Mouse (Mus musculus) kidney, embryonic 15.5 days (tissue): Measurements from ENCODE around the gene Tmem190. TPM values are rescaled to one million over a fixed set of nuclear protein-coding genes. Genes with fewer than 3 reads are reported as not detected.
"Not testable (repeated sequence)": the region's sequence is repeated elsewhere in the genome, so short reads cannot be mapped to it uniquely, and the experiment has no call there.

ENCODE experiments used
- ATAC-seq: fragments of 200-750 bp; cut with Nextera tagmentation; replicated peaks from 2 replicates; pipeline ENCODE4 v1.8.0; 2017; ENCODE audit warnings: moderate TSS enrichment; ENCODE audit not compliant: low FRiP score
- H3K27ac ChIP-seq: fragments of 300-500 bp; sonication (generic); 2 replicates; pipeline ENCODE4 v1.5.1; 2015; ENCODE audit warnings: mild to moderate bottlenecking, inconsistent platforms
- H3K27me3 ChIP-seq: fragments of 300-500 bp; sonication (generic); 2 replicates; pipeline ENCODE4 v1.6.1; 2015; ENCODE audit warnings: inconsistent platforms
- H3K36me3 ChIP-seq: fragments of 300-500 bp; sonication (generic); 2 replicates; pipeline ENCODE4 v1.6.1; 2015; ENCODE audit warnings: inconsistent platforms
- H3K4me1 ChIP-seq: fragments of 300-500 bp; sonication (generic); 2 replicates; pipeline ENCODE4 v1.6.1; 2015; ENCODE audit warnings: inconsistent platforms
- H3K4me2 ChIP-seq: fragments of 300-500 bp; sonication (generic); 2 replicates; pipeline ENCODE4 v1.6.1; 2015; ENCODE audit warnings: moderate library complexity, mild to moderate bottlenecking, inconsistent platforms
- H3K4me3 ChIP-seq: fragments of 300-500 bp; sonication (generic); replicated peaks from 2 replicates; pipeline ENCODE4 v1.5.1; 2015; ENCODE audit warnings: mild to moderate bottlenecking, inconsistent platforms
- H3K9ac ChIP-seq: fragments of 300-500 bp; sonication (generic); 2 replicates; pipeline ENCODE4 v1.6.1; 2015; ENCODE audit warnings: mild to moderate bottlenecking, inconsistent platforms
- H3K9me3 ChIP-seq: fragments of 300-500 bp; sonication (generic); replicated peaks from 2 replicates; pipeline ENCODE4 v1.6.1; 2016; ENCODE audit warnings: inconsistent platforms
- WGBS: fragments of 180-500 bp; shearing (Covaris S2); methylation state at CpG from one replicate; pipeline ENCODE4 v1.1.7; 2015; ENCODE audit warnings: mixed read lengths; 5-methylcytosine and 5-hydroxymethylcytosine counted together
- polyA plus RNA-seq: library from polyadenylated mRNA; unstranded; fragments of >200 nt; fragmentation: Nextera tagmentation; extraction: Ambion mirVana; gene quantifications from 2 replicates; pipeline ENCODE4 v1.2.1, GENCODE M21; 2015

The Tmem190 gene
- polyA plus RNA-seq, 1 experiment from 2014 or later = not detected

GRCm38 (mm10) chr7:4777851-4778637, 4.7 kb upstream of the Tmem190 start:
- peak overlapping the region; percentile 34 for H3K4me3 ChIP-seq
- H3K36me3 ChIP-seq = no peaks in the 10 kb centered on the region
- 0 out of 2 replicates have a peak overlapping the region, but pooled peaks have one; percentile 14 for H3K9ac ChIP-seq
- no peaks in the 10 kb centered on the region for H3K9me3 ChIP-seq
- peak; percentile 26; the same call in 1 of the 2 replicates for ATAC-seq
- no peak overlapping the region for H3K27ac ChIP-seq
- H3K27me3 ChIP-seq = peaks cover 60% of the 10 kb centered on the region
- peak overlapping the region; percentile 53 for H3K4me2 ChIP-seq
- 5% methylated on average over 15 of the region's 20 CpGs for WGBS
- H3K4me1 ChIP-seq = peaks cover 33% of the 10 kb centered on the region

GRCm38 (mm10) chr7:4779921-4780320, 2.8 kb upstream of the Tmem190 start:
- Histone ChIP-seq H3K27ac (no peak overlapping the region), H3K4me3 (no peak overlapping the region), H3K27me3 (peaks cover 51% of the 10 kb centered on the region), H3K36me3 (0 out of 2 replicates have a peak, but pooled peaks cover 3% of the 10 kb centered on the region), H3K4me1 (peaks cover 33% of the 10 kb centered on the region), H3K9me3 (no peaks in the 10 kb centered on the region), H3K9ac (no peak overlapping the region), H3K4me2 (no peak overlapping the region)
- WGBS = 31% methylated on average over 5 of the region's 5 CpGs
- no peak for ATAC-seq

GRCm38 (mm10) chr7:4782130-4782529, 607 bp upstream of the Tmem190 start:
- H3K27ac ChIP-seq = no peak overlapping the region
- ATAC-seq = no peak

GRCm38 (mm10) chr7:4783667-4784268, 1.0 kb downstream of the Tmem190 start:
- Histone ChIP-seq H3K27me3 (peaks cover 13% of the 10 kb centered on the region), H3K27ac (no peak overlapping the region), H3K9ac (no peak overlapping the region), H3K4me2 (no peak overlapping the region), H3K9me3 (no peaks in the 10 kb centered on the region), H3K4me1 (peaks cover 22% of the 10 kb centered on the region), H3K36me3 (0 out of 2 replicates have a peak, but pooled peaks cover 3% of the 10 kb centered on the region), H3K4me3 (no peak overlapping the region)
- 74% methylated on average over 14 of the region's 14 CpGs for WGBS
- ATAC-seq = no peak

More at GRCm38 (mm10) chr7:4782130-4782529, 607 bp upstream of the Tmem190 start:
- H3K9ac ChIP-seq = no peak overlapping the region
- H3K4me2 ChIP-seq = no peak overlapping the region
- H3K36me3 ChIP-seq = 0 out of 2 replicates have a peak, but pooled peaks cover 3% of the 10 kb centered on the region
- no peak overlapping the region for H3K4me3 ChIP-seq
- peaks cover 29% of the 10 kb centered on the region for H3K27me3 ChIP-seq
- H3K4me1 ChIP-seq = peaks cover 28% of the 10 kb centered on the region
- H3K9me3 ChIP-seq = no peaks in the 10 kb centered on the region
- 51% methylated on average over 3 of the region's 3 CpGs for WGBS

GRCm38 (mm10) chr7:4788499-4789435, 6.0 kb downstream of the Tmem190 start:
- WGBS = 2% methylated on average over 64 of the region's 64 CpGs
- H3K9ac ChIP-seq = peak overlapping the region; percentile 69
- H3K36me3 ChIP-seq = peaks cover 5% of the 10 kb centered on the region
- peak overlapping the region; percentile 87 for H3K27ac ChIP-seq
- peak overlapping the region; percentile 94 for H3K4me2 ChIP-seq
- peak overlapping the region; percentile 59 for H3K4me3 ChIP-seq
- peaks cover 15% of the 10 kb centered on the region for H3K4me1 ChIP-seq
- H3K27me3 ChIP-seq = 0 out of 2 replicates have a peak, but pooled peaks cover 4% of the 10 kb centered on the region
- H3K9me3 ChIP-seq = no peaks in the 10 kb centered on the region
- peak; percentile 55 for ATAC-seq

GRCm38 (mm10) chr7:4789436-4789935, 6.7 kb downstream of the Tmem190 start, which contains the start of gene Tmem238:
Tmem238 (minus strand) TSS chr7:4789656.
- peak; percentile 29 for ATAC-seq
- Histone ChIP-seq H3K36me3 (peaks cover 11% of the 10 kb centered on the region), H3K4me3 (peak within 1 kb of the TSS; percentile 59), H3K9ac (peak within 1 kb of the TSS; percentile 69), H3K27me3 (0 out of 2 replicates have a peak, but pooled peaks cover 4% of the 10 kb centered on the region), H3K4me2 (peak within 1 kb of the TSS; percentile 94), H3K4me1 (peaks cover 22% of the 10 kb centered on the region), H3K27ac (peak within 1 kb of the TSS; percentile 87), H3K9me3 (no peaks in the 10 kb centered on the region)
- WGBS = 6% methylated on average over 40 of the region's 40 CpGs

- ATAC-seq = peak; percentile 88
- H3K27ac ChIP-seq = peak within 1 kb of the TSS; percentile 96
- H3K9ac ChIP-seq = peak within 1 kb of the TSS; percentile 79
- H3K9me3 ChIP-seq = no peaks in the 10 kb centered on the region
- WGBS = under 1% methylated on average over 54 of the region's 54 CpGs
- peaks cover 28% of the 10 kb centered on the region for H3K4me1 ChIP-seq
- 0 out of 2 replicates have a peak, but pooled peaks cover 4% of the 10 kb centered on the region for H3K27me3 ChIP-seq
- H3K4me2 ChIP-seq = peak within 1 kb of the TSS; percentile 78
- peak within 1 kb of the TSS; percentile 62 for H3K4me3 ChIP-seq
- H3K36me3 ChIP-seq = peaks cover 40% of the 10 kb centered on the region
Measured at GRCm38 (mm10) chr7:4792278-4793212, 9.8 kb downstream of the Tmem190 start, which contains the start of gene Rpl28. Rpl28 (plus strand) TSS chr7:4792874.

GRCm38 (mm10) chr7:4793248-4793647, 10.5 kb downstream of the Tmem190 start:
- H3K27ac ChIP-seq = peak overlapping the region; percentile 96
- H3K9me3 ChIP-seq, H3K27me3 ChIP-seq, ATAC-seq: not testable (repeated sequence)
- H3K4me2 ChIP-seq = peak overlapping the region; percentile 78
- H3K4me3 ChIP-seq = peak overlapping the region; percentile 62
- H3K4me1 ChIP-seq = peaks cover 27% of the 10 kb centered on the region
- H3K36me3 ChIP-seq = peaks cover 47% of the 10 kb centered on the region
- H3K9ac ChIP-seq = peak overlapping the region; percentile 79
- under 1% methylated on average over 31 of the region's 31 CpGs for WGBS

- Histone ChIP-seq H3K27ac (peak overlapping the region; percentile 96), H3K27me3 (0 out of 2 replicates have a peak, but pooled peaks cover 4% of the 10 kb centered on the region), H3K4me1 (peaks cover 23% of the 10 kb centered on the region), H3K9ac (peak overlapping the region; percentile 79), H3K9me3 (no peaks in the 10 kb centered on the region), H3K4me2 (peak overlapping the region; percentile 78), H3K4me3 (peak overlapping the region; percentile 62), H3K36me3 (peaks cover 49% of the 10 kb centered on the region)
- 31% methylated on average over 4 of the region's 4 CpGs for WGBS
- ATAC-seq = no peak
Measured at GRCm38 (mm10) chr7:4793674-4794073, 10.9 kb downstream of the Tmem190 start.

- H3K9ac ChIP-seq = no peak overlapping the region
- H3K27me3 ChIP-seq = 0 out of 2 replicates have a peak, but pooled peaks cover 4% of the 10 kb centered on the region
- no peaks in the 10 kb centered on the region for H3K9me3 ChIP-seq
- H3K36me3 ChIP-seq = peaks cover 49% of the 10 kb centered on the region
- peaks cover 16% of the 10 kb centered on the region for H3K4me1 ChIP-seq
- no peak overlapping the region for H3K27ac ChIP-seq
- 71% methylated on average over 3 of the region's 3 CpGs for WGBS
- no peak for ATAC-seq
- peak overlapping the region; percentile 78; the same call in 1 of the 2 replicates for H3K4me2 ChIP-seq
- H3K4me3 ChIP-seq = peak overlapping the region; percentile 62
Measured at GRCm38 (mm10) chr7:4794631-4795168, 12.0 kb downstream of the Tmem190 start.
